Mouse (Mus musculus) hematopoietic stem cell, adult 5-6 weeks (primary cell): ENCODE measurements around the gene Scn4a. TPM values are rescaled to one million over a fixed set of nuclear protein-coding genes. Genes with fewer than 3 reads are reported as not detected.

Experiments used
- ATAC-seq, 2 experiments: fragments of 125-278 bp in 1 of 2; replicated peaks in 1 of 2; 2 replicates each; pipeline ENCODE4 v1.8.0; 2016 to 2017; ENCODE audit warnings: inconsistent platforms in 2 of 2, mild to moderate bottlenecking in 2 of 2, moderate number of reproducible peaks in 2 of 2, low read depth in 1 of 2, moderate TSS enrichment in 1 of 2; ENCODE audit not compliant: low FRiP score in 2 of 2, poor library complexity in 2 of 2, severe bottlenecking in 2 of 2, insufficient read depth in 1 of 2, low TSS enrichment in 1 of 2
- total RNA-seq: library from RNA; stranded (forward); fragments of 172-1452, 232-1000 nt; gene quantifications from 2 replicates; pipeline ENCODE4 v1.2.3, GENCODE M21; 2017

Scn4a gene
- total RNA-seq, 1 experiment from 2014 or later: not detected

GRCm38 (mm10) chr11:106269060-106269431 is 84.0 kb downstream of the Scn4a start:
- ATAC-seq: peak; percentile 34 to 45; a peak in 2 of 4 replicates

Other genes starting within 250 kb of the Scn4a start
- gene Gm10840, start 192.4 kb downstream of the Scn4a start, total RNA-seq: 13.6 TPM in 1 of 2 replicates, not detected in the other
- gene Limd2, start 192.4 kb downstream of the Scn4a start, total RNA-seq: 39.7 and 57.2 TPM in 2 replicates
- 18.2 and 21.7 TPM in 2 replicates for gene Strada, start 151.1 kb downstream of the Scn4a start, total RNA-seq
- gene Ccdc47, start 136.9 kb downstream of the Scn4a start, total RNA-seq: 186 and 253 TPM in 2 replicates
- gene Ddx42, start 136.4 kb downstream of the Scn4a start, total RNA-seq: 106 and 108 TPM in 2 replicates
- 124 and 147 TPM in 2 replicates for gene Ftsj3, start 97.2 kb downstream of the Scn4a start, total RNA-seq
- gene Psmc5, start 97.1 kb downstream of the Scn4a start, total RNA-seq: 86.0 and 87.2 TPM in 2 replicates
- gene Smarcd2, start 80.3 kb downstream of the Scn4a start, total RNA-seq: 200 and 274 TPM in 2 replicates
- gene Tcam1, start 76.6 kb downstream of the Scn4a start, total RNA-seq: 3.6 and 4.0 TPM in 2 replicates
- not detected in 2 replicates for gene Gh, start 51.4 kb downstream of the Scn4a start, total RNA-seq
- 15.9 and 30.2 TPM in 2 replicates for gene Cd79b, start 38.5 kb downstream of the Scn4a start, total RNA-seq
- not detected in 2 replicates for gene Prr29, start 12.2 kb upstream of the Scn4a start, total RNA-seq
- 49.3 and 87.8 TPM in 2 replicates for gene Icam2, start 34.8 kb upstream of the Scn4a start, total RNA-seq
- 35.9 and 65.9 TPM in 2 replicates for gene Ern1, start 134.6 kb upstream of the Scn4a start, total RNA-seq